Mouse (Mus musculus): ENCODE data around the gene Pitx1. TPM values are rescaled to one million over a fixed set of nuclear protein-coding genes. Genes with fewer than 3 reads are reported as not detected.

Pitx1 gene
- total and polyA plus RNA-seq, 2 experiments from 2014 or later, result 0.63 TPM; not detected in 1

- ATAC-seq (no peak), DNase-seq (ENCODE audit: low spot score) (no peak)
- no peak for TF ChIP-seq CTCF (IDR thresholded peaks at IDR 0.05; ENCODE audit: low read depth)
- Histone ChIP-seq H3K4me1 (ENCODE audit: insufficient read depth, low read length) (no peaks in the 10 kb centered on the region), H3K4me2 (ENCODE audit: low read depth, low read length) (no peak overlapping the region), H3K4me3 (ENCODE audit: low read length) (no peak overlapping the region), H3K27me3 (ENCODE audit: insufficient read depth, low read length) (peaks cover 71% of the 10 kb centered on the region), H3K9ac (replicated peaks; ENCODE audit: low read length) (no peak overlapping the region), H3K9me3 (ENCODE audit: low read length) (no peaks in the 10 kb centered on the region), H3K36me3 (ENCODE audit: insufficient read depth, low read length) (no peaks in the 10 kb centered on the region), H3K27ac (no peak overlapping the region)
- WGBS, result 0% methylated on average over 6 of the region's 6 CpGs
Observed at GRCm38 (mm10) chr13:55827679-55828140, 8.3 kb downstream of the Pitx1 start.

- Histone ChIP-seq H3K4me3 (ENCODE audit: low read length) (no peak overlapping the region), H3K4me1 (ENCODE audit: insufficient read depth, low read length) (no peaks in the 10 kb centered on the region), H3K9ac (replicated peaks; ENCODE audit: low read length) (no peak overlapping the region), H3K9me3 (ENCODE audit: low read length) (no peaks in the 10 kb centered on the region), H3K27me3 (ENCODE audit: insufficient read depth, low read length) (peaks cover 71% of the 10 kb centered on the region), H3K36me3 (ENCODE audit: insufficient read depth, low read length) (no peaks in the 10 kb centered on the region), H3K4me2 (ENCODE audit: low read depth, low read length) (no peak overlapping the region), H3K27ac (no peak overlapping the region)
- TF ChIP-seq CTCF (IDR thresholded peaks at IDR 0.05; ENCODE audit: low read depth), result no peak
- no peak for DNase-seq (ENCODE audit: low spot score)
- WGBS, result 4% methylated on average over 13 of the region's 13 CpGs
- ATAC-seq, result no peak
Observed at GRCm38 (mm10) chr13:55826796-55827678, 9.0 kb downstream of the Pitx1 start.

GRCm38 (mm10) chr13:55826008-55826671 lies 9.9 kb downstream of the Pitx1 start:
- Histone ChIP-seq H3K27me3 (ENCODE audit: insufficient read depth, low read length) (peaks cover 64% of the 10 kb centered on the region), H3K9me3 (ENCODE audit: low read length) (no peaks in the 10 kb centered on the region), H3K4me2 (ENCODE audit: low read depth, low read length) (no peak overlapping the region), H3K27ac (no peak overlapping the region), H3K4me3 (ENCODE audit: low read length) (no peak overlapping the region), H3K9ac (replicated peaks; ENCODE audit: low read length) (no peak overlapping the region), H3K36me3 (ENCODE audit: insufficient read depth, low read length) (no peaks in the 10 kb centered on the region), H3K4me1 (ENCODE audit: insufficient read depth, low read length) (no peaks in the 10 kb centered on the region)
- ATAC-seq (peak; percentile 16; the same call in 1 of the 2 replicates), DNase-seq (ENCODE audit: low spot score) (no peak)
- WGBS, result 1% methylated on average over 56 of the region's 56 CpGs
- no peak for TF ChIP-seq CTCF (IDR thresholded peaks at IDR 0.05; ENCODE audit: low read depth)

GRCm38 (mm10) chr13:55825245-55825681 lies 10.7 kb downstream of the Pitx1 start:
- H3K9me3 ChIP-seq (ENCODE audit: low read length), result no peaks in the 10 kb centered on the region
- no peaks in the 10 kb centered on the region for H3K4me1 ChIP-seq (ENCODE audit: insufficient read depth, low read length)
- DNase-seq (ENCODE audit: low spot score) (no peak), ATAC-seq (peak; percentile 16; the same call in 1 of the 2 replicates)
- H3K4me2 ChIP-seq (ENCODE audit: low read depth, low read length), result no peak overlapping the region
- no peak overlapping the region for H3K4me3 ChIP-seq (ENCODE audit: low read length)
- peaks cover 56% of the 10 kb centered on the region for H3K27me3 ChIP-seq (ENCODE audit: insufficient read depth, low read length)
- under 1% methylated on average over 32 of the region's 32 CpGs for WGBS
- H3K9ac ChIP-seq (replicated peaks; ENCODE audit: low read length), result no peak overlapping the region
- no peaks in the 10 kb centered on the region for H3K36me3 ChIP-seq (ENCODE audit: insufficient read depth, low read length)
- TF ChIP-seq CTCF (IDR thresholded peaks at IDR 0.05; ENCODE audit: low read depth), result no peak
- no peak overlapping the region for H3K27ac ChIP-seq

- H3K27me3 ChIP-seq (ENCODE audit: insufficient read depth, low read length), result peaks cover 51% of the 10 kb centered on the region
- no peaks in the 10 kb centered on the region for H3K36me3 ChIP-seq (ENCODE audit: insufficient read depth, low read length)
- 15% methylated on average over 10 of the region's 10 CpGs for WGBS
- no peak overlapping the region for H3K4me2 ChIP-seq (ENCODE audit: low read depth, low read length)
- no peak overlapping the region for H3K27ac ChIP-seq
- peak; percentile 47 for TF ChIP-seq CTCF (IDR thresholded peaks at IDR 0.05; ENCODE audit: low read depth)
- H3K9me3 ChIP-seq (ENCODE audit: low read length), result no peaks in the 10 kb centered on the region
- DNase-seq (ENCODE audit: low spot score) (no peak), ATAC-seq (no peak)
- H3K4me1 ChIP-seq (ENCODE audit: insufficient read depth, low read length), result no peaks in the 10 kb centered on the region
- H3K4me3 ChIP-seq (ENCODE audit: low read length), result no peak overlapping the region
- H3K9ac ChIP-seq (replicated peaks; ENCODE audit: low read length), result no peak overlapping the region
Observed at GRCm38 (mm10) chr13:55824151-55824945, 11.6 kb downstream of the Pitx1 start.

GRCm38 (mm10) chr13:55822499-55822898 lies 13.5 kb downstream of the Pitx1 start:
- no peak overlapping the region for H3K4me3 ChIP-seq (ENCODE audit: low read length)
- H3K4me2 ChIP-seq (ENCODE audit: low read depth, low read length), result no peak overlapping the region
- no peaks in the 10 kb centered on the region for H3K4me1 ChIP-seq (ENCODE audit: insufficient read depth, low read length)
- DNase-seq (ENCODE audit: low spot score) (no peak), ATAC-seq (no peak)
- H3K9ac ChIP-seq (replicated peaks; ENCODE audit: low read length), result no peak overlapping the region
- H3K27ac ChIP-seq, result no peak overlapping the region
- no peaks in the 10 kb centered on the region for H3K36me3 ChIP-seq (ENCODE audit: insufficient read depth, low read length)
- TF ChIP-seq CTCF (IDR thresholded peaks at IDR 0.05; ENCODE audit: low read depth), result no peak
- H3K9me3 ChIP-seq (ENCODE audit: low read length), result no peaks in the 10 kb centered on the region
- peaks cover 42% of the 10 kb centered on the region for H3K27me3 ChIP-seq (ENCODE audit: insufficient read depth, low read length)
- 59% methylated on average over 5 of the region's 5 CpGs for WGBS

All from hindbrain, postnatal 0 days (tissue).